Mouse (Mus musculus) heart, postnatal 4 days (tissue): Measurements from ENCODE around the gene Kcnj15. TPM values are rescaled to one million over a fixed set of nuclear protein-coding genes. Genes with fewer than 3 reads are reported as not detected.

Source experiments
- DNase-seq: peaks from one replicate; pipeline ENCODE4 v3.0.0; 2021
- total RNA-seq, 2 experiments: library from RNA; stranded (reverse); gene quantifications; 2 replicates each; pipeline ENCODE4 v1.2.3; 2021

Kcnj15 gene
- total RNA-seq, 2 experiments from 2014 or later, result 2.3 to 2.6 TPM

- DNase-seq, result no peak
These were observed 11.9 kb upstream of the Kcnj15 start for GRCm38 (mm10) chr16:95245499-95245898.

- no peak for DNase-seq
These were observed 8.7 kb upstream of the Kcnj15 start for GRCm38 (mm10) chr16:95248646-95249045.

GRCm38 (mm10) chr16:95256648-95257047, 710 bp upstream of the Kcnj15 start:
- no peak for DNase-seq

GRCm38 (mm10) chr16:95258100-95258499, 742 bp downstream of the Kcnj15 start:
- DNase-seq, result no peak

- DNase-seq, result no peak
These were observed 2.1 kb downstream of the Kcnj15 start for GRCm38 (mm10) chr16:95259505-95259904.

GRCm38 (mm10) chr16:95260693-95261092, 3.3 kb downstream of the Kcnj15 start:
- no peak for DNase-seq

- no peak for DNase-seq
These were observed 4.4 kb downstream of the Kcnj15 start for GRCm38 (mm10) chr16:95261807-95262206.

GRCm38 (mm10) chr16:95262706-95263363, 5.5 kb downstream of the Kcnj15 start:
- no peak for DNase-seq

- DNase-seq, result no peak
These were observed 7.0 kb downstream of the Kcnj15 start for GRCm38 (mm10) chr16:95264324-95264723.

- no peak for DNase-seq
These were observed 10.3 kb downstream of the Kcnj15 start for GRCm38 (mm10) chr16:95267481-95268183.

- no peak for DNase-seq
These were observed 12.3 kb downstream of the Kcnj15 start for GRCm38 (mm10) chr16:95269610-95270009.

- no peak for DNase-seq
These were observed 15.7 kb downstream of the Kcnj15 start for GRCm38 (mm10) chr16:95273101-95273500.

- DNase-seq, result no peak
These were observed 18.6 kb downstream of the Kcnj15 start for GRCm38 (mm10) chr16:95275713-95276502.

- DNase-seq, result peak; percentile 32
These were observed 21.7 kb downstream of the Kcnj15 start for GRCm38 (mm10) chr16:95279015-95279414.

- no peak for DNase-seq
These were observed 23.0 kb downstream of the Kcnj15 start for GRCm38 (mm10) chr16:95280338-95280737.

GRCm38 (mm10) chr16:95283369-95283768, 26.0 kb downstream of the Kcnj15 start:
- no peak for DNase-seq

- no peak for DNase-seq
These were observed 26.8 kb downstream of the Kcnj15 start for GRCm38 (mm10) chr16:95284085-95284727.

- no peak for DNase-seq
These were observed 27.7 kb downstream of the Kcnj15 start for GRCm38 (mm10) chr16:95285043-95285442.

GRCm38 (mm10) chr16:95285767-95286166, 28.4 kb downstream of the Kcnj15 start:
- DNase-seq, result no peak

- DNase-seq, result no peak
These were observed 30.3 kb downstream of the Kcnj15 start for GRCm38 (mm10) chr16:95287656-95288055.

GRCm38 (mm10) chr16:95289375-95289774, 32.0 kb downstream of the Kcnj15 start:
- no peak for DNase-seq

GRCm38 (mm10) chr16:95291450-95292101, 34.2 kb downstream of the Kcnj15 start:
- DNase-seq, result peak; percentile 50
